Mouse (Mus musculus): Measurements from ENCODE around the gene Hist1h3h. TPM values are rescaled to one million over a fixed set of nuclear protein-coding genes. Genes with fewer than 3 reads are reported as not detected.
A peak's percentile ranks its signal among the peaks of the same experiment; 100 is the strongest.
"Not testable (repeated sequence)": the region's sequence is repeated elsewhere in the genome, so short reads cannot be mapped to it uniquely, and the experiment has no call there.

The Hist1h3h gene
- polyA plus RNA-seq, 1 experiment from 2014 or later: 18.4 TPM

- not testable (repeated sequence) for H3K36me3 ChIP-seq (ENCODE audit: control insufficient read depth, insufficient read depth, low read length)
- WGBS: 5% methylated on average over 15 of the region's 26 CpGs
These were observed 37.0 kb downstream of the Hist1h3h start for GRCm38 (mm10) chr13:21754294-21755001.

GRCm38 (mm10) chr13:21755707-21756106 is 38.2 kb downstream of the Hist1h3h start:
- Histone ChIP-seq H3K4me3 (ENCODE audit: low read depth, low read length) (no peak overlapping the region), H3K36me3 (ENCODE audit: control insufficient read depth, insufficient read depth, low read length) (no peaks in the 10 kb centered on the region), H3K27me3 (replicated peaks; ENCODE audit: control insufficient read depth, insufficient read depth, low read length) (no peaks in the 10 kb centered on the region), H3K4me2 (ENCODE audit: low read length) (peak overlapping the region; percentile 66), H3K27ac (ENCODE audit: low read depth) (no peak overlapping the region), H3K4me1 (replicated peaks; ENCODE audit: control insufficient read depth, insufficient read depth, low read length) (peaks cover 14% of the 10 kb centered on the region), H3K9me3 (ENCODE audit: control insufficient read depth, low read length) (no peaks in the 10 kb centered on the region), H3K9ac (ENCODE audit: low read length) (no peak overlapping the region)
- no peak for ATAC-seq (replicated peaks; ENCODE audit: low FRiP score, low TSS enrichment, low read depth)
- no peak for DNase-seq (ENCODE audit: low spot score)
- 74% methylated on average over 1 of the region's 1 CpGs for WGBS

More at GRCm38 (mm10) chr13:21754294-21755001, 37.0 kb downstream of the Hist1h3h start:
- not testable (repeated sequence) for H3K9me3 ChIP-seq (ENCODE audit: control insufficient read depth, low read length); H3K27me3 ChIP-seq (replicated peaks; ENCODE audit: control insufficient read depth, insufficient read depth, low read length); ATAC-seq (replicated peaks; ENCODE audit: low FRiP score, low TSS enrichment, low read depth)
- peak overlapping the region; percentile 45 for H3K4me3 ChIP-seq (ENCODE audit: low read depth, low read length)
- peak overlapping the region; percentile 70 for H3K4me2 ChIP-seq (ENCODE audit: low read length)
- H3K4me1 ChIP-seq (replicated peaks; ENCODE audit: control insufficient read depth, insufficient read depth, low read length): peaks cover 16% of the 10 kb centered on the region
- DNase-seq (ENCODE audit: low spot score): peak; percentile 68
- H3K27ac ChIP-seq (ENCODE audit: low read depth): peak overlapping the region; percentile 89
- H3K9ac ChIP-seq (ENCODE audit: low read length): peak overlapping the region; percentile 69

Small RNAs within 50 kb of the gene (microRNA-seq; reads per million reads assigned to microRNA genes)
- not detected for gene Gm44357
- not detected for gene Gm44367
- gene Gm44454: not detected

Other genes with a start within 250 kb of the Hist1h3h start
- gene Nkapl, start 249.2 kb upstream of the Hist1h3h start, polyA plus RNA-seq (2014; fragmentation: Nextera tagmentation; extraction: Ambion mirVana): 2.1 and 2.6 TPM in 2 replicates
- gene Zkscan4, start 238.8 kb upstream of the Hist1h3h start, polyA plus RNA-seq (2014; fragmentation: Nextera tagmentation; extraction: Ambion mirVana): 3.3 and 3.4 TPM in 2 replicates
- not detected in 2 replicates for gene Gm10065, start 238.2 kb upstream of the Hist1h3h start, polyA plus RNA-seq (2014; fragmentation: Nextera tagmentation; extraction: Ambion mirVana)
- gene AK157302, start 222.4 kb upstream of the Hist1h3h start, polyA plus RNA-seq (2014; fragmentation: Nextera tagmentation; extraction: Ambion mirVana): 0.22 and 0.32 TPM in 2 replicates
- gene Gm11273, start 216.2 kb upstream of the Hist1h3h start, polyA plus RNA-seq (2014; fragmentation: Nextera tagmentation; extraction: Ambion mirVana): 5.6 and 8.3 TPM in 2 replicates
- 8.2 and 9.6 TPM in 2 replicates for gene Zkscan8, start 186.5 kb upstream of the Hist1h3h start, polyA plus RNA-seq (2014; fragmentation: Nextera tagmentation; extraction: Ambion mirVana)
- 0.05 and 0.16 TPM in 2 replicates for gene Olfr1366, start 174.9 kb upstream of the Hist1h3h start, polyA plus RNA-seq (2014; fragmentation: Nextera tagmentation; extraction: Ambion mirVana)
- not detected in 2 replicates for gene Olfr1535, start 157.8 kb upstream of the Hist1h3h start, polyA plus RNA-seq (2014; fragmentation: Nextera tagmentation; extraction: Ambion mirVana)
- not detected in 2 replicates for gene Olfr1364, start 135.9 kb upstream of the Hist1h3h start, polyA plus RNA-seq (2014; fragmentation: Nextera tagmentation; extraction: Ambion mirVana)
- gene Olfr1362, start 103.6 kb upstream of the Hist1h3h start, polyA plus RNA-seq (2014; fragmentation: Nextera tagmentation; extraction: Ambion mirVana): not detected in 2 replicates
- gene Olfr11, start 75.1 kb upstream of the Hist1h3h start, polyA plus RNA-seq (2014; fragmentation: Nextera tagmentation; extraction: Ambion mirVana): not detected in 2 replicates
- not detected in 2 replicates for gene Olfr1361, start 54.3 kb upstream of the Hist1h3h start, polyA plus RNA-seq (2014; fragmentation: Nextera tagmentation; extraction: Ambion mirVana)
- gene Olfr1360, start 40.3 kb upstream of the Hist1h3h start, polyA plus RNA-seq (2014; fragmentation: Nextera tagmentation; extraction: Ambion mirVana): not detected in 2 replicates
- gene Olfr1359, start 19.5 kb upstream of the Hist1h3h start, polyA plus RNA-seq (2014; fragmentation: Nextera tagmentation; extraction: Ambion mirVana): not detected in 2 replicates
- gene Hist1h2bl, start 1.5 kb upstream of the Hist1h3h start, polyA plus RNA-seq (2014; fragmentation: Nextera tagmentation; extraction: Ambion mirVana): 3.5 and 4.9 TPM in 2 replicates
- gene Hist1h2ai, start 1.2 kb upstream of the Hist1h3h start, polyA plus RNA-seq (2014; fragmentation: Nextera tagmentation; extraction: Ambion mirVana): 26.2 and 47.7 TPM in 2 replicates
- 4.0 and 5.3 TPM in 2 replicates for gene Hist1h2bm, start 4.4 kb downstream of the Hist1h3h start, polyA plus RNA-seq (2014; fragmentation: Nextera tagmentation; extraction: Ambion mirVana)
- 2.2 and 2.3 TPM in 2 replicates for gene Hist1h4j, start 17.4 kb downstream of the Hist1h3h start, polyA plus RNA-seq (2014; fragmentation: Nextera tagmentation; extraction: Ambion mirVana)
- gene Hist1h4k, start 32.8 kb downstream of the Hist1h3h start, polyA plus RNA-seq (2014; fragmentation: Nextera tagmentation; extraction: Ambion mirVana): 7.2 and 10.8 TPM in 2 replicates
- gene Hist1h2ak, start 36.2 kb downstream of the Hist1h3h start, polyA plus RNA-seq (2014; fragmentation: Nextera tagmentation; extraction: Ambion mirVana): 18.2 and 18.4 TPM in 2 replicates
- gene Hist1h2bn, start 36.5 kb downstream of the Hist1h3h start, polyA plus RNA-seq (2014; fragmentation: Nextera tagmentation; extraction: Ambion mirVana): 3.2 and 3.7 TPM in 2 replicates
- 16.0 and 16.8 TPM in 2 replicates for gene Hist1h1b, start 63.0 kb downstream of the Hist1h3h start, polyA plus RNA-seq (2014; fragmentation: Nextera tagmentation; extraction: Ambion mirVana)
- 188 and 230 TPM in 2 replicates for gene Hist1h3i, start 65.7 kb downstream of the Hist1h3h start, polyA plus RNA-seq (2014; fragmentation: Nextera tagmentation; extraction: Ambion mirVana)
- 10.1 TPM in 1 of 2 replicates, not detected in the other for gene Hist1h2an, start 69.6 kb downstream of the Hist1h3h start, polyA plus RNA-seq (2014; fragmentation: Nextera tagmentation; extraction: Ambion mirVana)
- gene Hist1h2bp, start 69.8 kb downstream of the Hist1h3h start, polyA plus RNA-seq (2014; fragmentation: Nextera tagmentation; extraction: Ambion mirVana): 0.74 and 1.8 TPM in 2 replicates
- 19.9 and 23.4 TPM in 2 replicates for gene Hist1h2bq, start 92.5 kb downstream of the Hist1h3h start, polyA plus RNA-seq (2014; fragmentation: Nextera tagmentation; extraction: Ambion mirVana)
- 4.0 TPM in 1 of 2 replicates, not detected in the other for gene Hist1h2ao, start 92.8 kb downstream of the Hist1h3h start, polyA plus RNA-seq (2014; fragmentation: Nextera tagmentation; extraction: Ambion mirVana)
- gene Hist1h4m, start 94.1 kb downstream of the Hist1h3h start, polyA plus RNA-seq (2014; fragmentation: Nextera tagmentation; extraction: Ambion mirVana): not detected in 2 replicates
- 20.6 and 22.9 TPM in 2 replicates for gene Hist1h4n, start 114.5 kb downstream of the Hist1h3h start, polyA plus RNA-seq (2014; fragmentation: Nextera tagmentation; extraction: Ambion mirVana)
- 4,338 and 4,830 TPM in 2 replicates for gene Hist1h2ap, start 115.8 kb downstream of the Hist1h3h start, polyA plus RNA-seq (2014; fragmentation: Nextera tagmentation; extraction: Ambion mirVana)
- 22.1 and 24.2 TPM in 2 replicates for gene Hist1h2br, start 116.1 kb downstream of the Hist1h3h start, polyA plus RNA-seq (2014; fragmentation: Nextera tagmentation; extraction: Ambion mirVana)
- gene Zfp184, start 227.4 kb downstream of the Hist1h3h start, polyA plus RNA-seq (2014; fragmentation: Nextera tagmentation; extraction: Ambion mirVana): 9.8 and 13.8 TPM in 2 replicates